Mouse (Mus musculus) MEL (cell line): ENCODE measurements around the gene Zfp383. TPM values are rescaled to one million over a fixed set of nuclear protein-coding genes. Genes with fewer than 3 reads are reported as not detected.

Experiments used
- DNase-seq: peaks from one replicate; pipeline ENCODE4 v3.0.0; 2011; ENCODE audit warnings: low read depth, low spot score
- H3K27ac ChIP-seq: 2 replicates; pipeline ENCODE4 v1.5.1; 2012; ENCODE audit warnings: low read depth, mild to moderate bottlenecking, control low read depth, low read length, moderate library complexity; ENCODE audit not compliant: control insufficient read depth
- H3K27me3 ChIP-seq, 2 experiments: fragments of 150-350 bp in 1 of 2; sonication (generic) in 1 of 2; 2 replicates each; pipeline ENCODE4 v1.6.1; 2012; ENCODE audit warnings: low read length in 2 of 2, mild to moderate bottlenecking in 2 of 2, improper control_type of control experiment in 1 of 2, moderate library complexity in 1 of 2; ENCODE audit not compliant: insufficient read depth in 2 of 2, control insufficient read depth in 1 of 2
- H3K36me3 ChIP-seq, 2 experiments: 2 replicates each; pipeline ENCODE4 v1.6.1; 2012 to 2014; ENCODE audit warnings: low read length in 2 of 2, improper control_type of control experiment in 1 of 2, inconsistent platforms in 1 of 2, mild to moderate bottlenecking in 1 of 2; ENCODE audit not compliant: insufficient read depth in 2 of 2, control insufficient read depth in 1 of 2
- H3K4me1 ChIP-seq, 2 experiments: fragments of 150-350 bp in 1 of 2; sonication (generic) in 1 of 2; 2 replicates each; pipeline ENCODE4 v1.6.1; 2012; ENCODE audit warnings: low read length in 2 of 2, improper control_type of control experiment in 1 of 2, mild to moderate bottlenecking in 1 of 2; ENCODE audit not compliant: insufficient read depth in 2 of 2, control insufficient read depth in 1 of 2
- H3K4me3 ChIP-seq, 2 experiments: fragments of 150-350 bp in 1 of 2; sonication (generic) in 1 of 2; 2 replicates each; pipeline ENCODE4 v1.5.1; 2012; ENCODE audit warnings: low read depth in 2 of 2, low read length in 2 of 2, mild to moderate bottlenecking in 2 of 2, moderate library complexity in 2 of 2, control low read depth in 1 of 2, improper control_type of control experiment in 1 of 2; ENCODE audit not compliant: control insufficient read depth in 1 of 2, insufficient read depth in 1 of 2
- H3K79me2 ChIP-seq: 2 replicates; pipeline ENCODE4 v1.6.1; 2012; ENCODE audit warnings: mild to moderate bottlenecking, low read length, moderate library complexity; ENCODE audit not compliant: control insufficient read depth, poor library complexity, insufficient read depth
- H3K9ac ChIP-seq: 2 replicates; pipeline ENCODE4 v1.6.1; 2012; ENCODE audit warnings: low read depth, mild to moderate bottlenecking, control low read depth, low read length, moderate library complexity; ENCODE audit not compliant: control insufficient read depth, poor library complexity, severe bottlenecking
- H3K9me3 ChIP-seq: fragments of 150-350 bp; sonication (generic); replicated peaks from 2 replicates; pipeline ENCODE4 v1.6.1; 2012; ENCODE audit warnings: mild to moderate bottlenecking, low read length, improper control_type of control experiment, moderate library complexity; ENCODE audit not compliant: insufficient read depth
- CHD2 ChIP-seq: IDR thresholded peaks from 2 replicates; pipeline ENCODE4 v1.6.1; 2011; ENCODE audit warnings: low read length, improper control_type of control experiment
- CTCF ChIP-seq, 3 experiments: IDR thresholded peaks in 2 of 3; conservative IDR thresholded peaks in 1 of 3; 2 replicates each; pipeline ENCODE4 v1.5.1; 2011 to 2012; ENCODE audit warnings: low read length in 3 of 3, low read depth in 2 of 3, mild to moderate bottlenecking in 2 of 3, improper control_type of control experiment in 1 of 3, inconsistent platforms in 1 of 3, mixed read lengths in 1 of 3, moderate library complexity in 1 of 3; ENCODE audit not compliant: control insufficient read depth in 1 of 3, insufficient read depth in 1 of 3, poor library complexity in 1 of 3, severe bottlenecking in 1 of 3
- EP300 ChIP-seq, 2 experiments: IDR thresholded peaks; 2 replicates each; pipeline ENCODE4 v1.6.1; 2011; ENCODE audit warnings: improper control_type of control experiment in 2 of 2, low read length in 2 of 2, low read depth in 1 of 2, mild to moderate bottlenecking in 1 of 2
- GATA1 ChIP-seq: IDR thresholded peaks from 2 replicates; pipeline ENCODE4 v1.6.1; 2011; ENCODE audit warnings: low read depth, low read length, improper control_type of control experiment
- JUND ChIP-seq: IDR thresholded peaks from 2 replicates; pipeline ENCODE4 v1.6.1; 2011; ENCODE audit warnings: low read depth, mild to moderate bottlenecking, improper control_type of control experiment, low read length
- MAFK ChIP-seq: IDR thresholded peaks from 2 replicates; pipeline ENCODE4 v1.6.1; 2011; ENCODE audit warnings: low read depth, mild to moderate bottlenecking, low read length, improper control_type of control experiment, borderline replicate concordance
- MAX ChIP-seq: IDR thresholded peaks from 2 replicates; pipeline ENCODE4 v1.6.1; 2011; ENCODE audit warnings: low read length, improper control_type of control experiment
- MEF2A ChIP-seq: IDR thresholded peaks from 2 replicates; pipeline ENCODE4 v1.6.1; 2014; ENCODE audit warnings: low read depth, mild to moderate bottlenecking, inconsistent platforms, low read length, improper control_type of control experiment; ENCODE audit not compliant: poor library complexity, insufficient replicate concordance, severe bottlenecking; ENCODE audit errors: extremely low read depth
- MYB ChIP-seq: IDR thresholded peaks from 2 replicates; pipeline ENCODE4 v1.6.1; 2011; ENCODE audit warnings: mild to moderate bottlenecking, low read depth, low read length, improper control_type of control experiment
- RAD21 ChIP-seq: IDR thresholded peaks from 2 replicates; pipeline ENCODE4 v1.6.1; 2011; ENCODE audit warnings: mild to moderate bottlenecking, low read depth, low read length, improper control_type of control experiment
- RCOR1 ChIP-seq: IDR thresholded peaks from 2 replicates; pipeline ENCODE4 v1.6.1; 2012; ENCODE audit warnings: low read depth, mild to moderate bottlenecking, inconsistent platforms, low read length, improper control_type of control experiment
- SIN3A ChIP-seq: IDR thresholded peaks from 2 replicates; pipeline ENCODE4 v1.6.1; 2012; ENCODE audit warnings: low read length, improper control_type of control experiment, inconsistent platforms
- SMC3 ChIP-seq: IDR thresholded peaks from 2 replicates; pipeline ENCODE4 v1.6.1; 2011; ENCODE audit warnings: low read depth, low read length, improper control_type of control experiment
- TBP ChIP-seq: IDR thresholded peaks from 2 replicates; pipeline ENCODE4 v1.8.0; 2011; ENCODE audit warnings: low read depth, low read length, improper control_type of control experiment
- TCF12 ChIP-seq: IDR thresholded peaks from 2 replicates; pipeline ENCODE4 v1.6.1; 2014; ENCODE audit warnings: low read depth, mild to moderate bottlenecking, inconsistent platforms, low read length, improper control_type of control experiment, moderate library complexity
- UBTF ChIP-seq: IDR thresholded peaks from 2 replicates; pipeline ENCODE4 v1.6.1; 2012; ENCODE audit warnings: low read depth, mild to moderate bottlenecking, inconsistent platforms, low read length, improper control_type of control experiment, moderate library complexity, borderline replicate concordance; ENCODE audit not compliant: insufficient read depth
- USF1 ChIP-seq: IDR thresholded peaks from 2 replicates; pipeline ENCODE4 v1.6.1; 2014; ENCODE audit warnings: low read depth, mild to moderate bottlenecking, inconsistent platforms, low read length, improper control_type of control experiment, moderate library complexity
- ZKSCAN1 ChIP-seq: IDR thresholded peaks from 2 replicates; pipeline ENCODE4 v1.6.1; 2012; ENCODE audit warnings: low read depth, mild to moderate bottlenecking, inconsistent platforms, low read length, improper control_type of control experiment, moderate library complexity
- ZMIZ1 ChIP-seq: IDR thresholded peaks from 2 replicates; pipeline ENCODE4 v1.6.1; 2012; ENCODE audit warnings: low read depth, mild to moderate bottlenecking, inconsistent platforms, low read length, improper control_type of control experiment, moderate library complexity
- ZNF384 ChIP-seq: IDR thresholded peaks from 2 replicates; pipeline ENCODE4 v1.6.1; 2012; ENCODE audit warnings: low read depth, mild to moderate bottlenecking, inconsistent platforms, low read length, improper control_type of control experiment
- polyA plus RNA-seq, 2 experiments: library from polyadenylated mRNA; stranded (reverse) in 1 of 2; unstranded in 1 of 2; fragments of >175 nt in 1 of 2; fragments of >200 nt in 1 of 2; gene quantifications; 2 replicates each; pipeline versions ENCODE4 v1.2.1 to v1.2.4; 2012; ENCODE audit warnings: low replicate concordance in 2 of 2, low read depth in 1 of 2; ENCODE audit not compliant: insufficient read length in 2 of 2, insufficient read depth in 1 of 2, missing spikeins in 1 of 2
- total RNA-seq: library from RNA; depleted of rRNA; stranded (reverse); fragments of 300-350 nt; gene quantifications from 2 replicates; pipeline ENCODE4 v1.2.3, GENCODE M21; 2012

Zfp383 gene
- total and polyA plus RNA-seq, 3 experiments, result 0.89 to 1.4 TPM; not detected in 1

- peak overlapping the region; percentile 74 for H3K27ac ChIP-seq
- peak overlapping the region; percentile 85 for H3K9ac ChIP-seq
- TF ChIP-seq RCOR1 (no peak), MAFK (no peak), JUND (no peak), MAX (no peak), MEF2A (no peak), ZNF384 (no peak), UBTF (no peak), SMC3 (no peak), GATA1 (no peak), CHD2 (no peak), RAD21 (no peak), MYB (no peak), USF1 (no peak), SIN3A (no peak), TBP (no peak), CTCF (IDR thresholded peaks at IDR 0.05 in 2 of 3, conservative IDR thresholded peaks at IDR 0.05 in 1 of 3; ENCODE audit: control insufficient read depth in 1 of 3, insufficient read depth in 1 of 3, low read depth in 2 of 3, low read length in 3 of 3, poor library complexity in 1 of 3, severe bottlenecking in 1 of 3) (no peak), ZMIZ1 (no peak), EP300 (IDR thresholded peaks at IDR 0.05; ENCODE audit: low read depth in 1 of 2, low read length in 2 of 2) (no peak), ZKSCAN1 (no peak), TCF12 (no peak)
These were observed 45.1 kb downstream of the Zfp383 start for GRCm38 (mm10) chr7:29953086-29953485.

More at GRCm38 (mm10) chr7:29953086-29953485, 45.1 kb downstream of the Zfp383 start:
- no peaks in the 10 kb centered on the region for H3K9me3 ChIP-seq
- peaks cover 0 to 4% of the 10 kb centered on the region in 2 experiments; a peak in 2 of 4 replicates for H3K36me3 ChIP-seq
- DNase-seq, result no peak
- no peaks in the 10 kb centered on the region for H3K4me1 ChIP-seq
- peaks cover 2% of the 10 kb centered on the region; the same call in 1 of the 2 replicates for H3K79me2 ChIP-seq
- H3K27me3 ChIP-seq, result no peaks in the 10 kb centered on the region
- H3K4me3 ChIP-seq, result peak overlapping the region; percentile 69 to 90
